Mouse (Mus musculus): ENCODE measurements around the gene Tsku.

GRCm38 (mm10) chr7:98328311-98328710 lies 32.8 kb downstream of the Tsku start:
- TF ChIP-seq CTCF (conservative IDR thresholded peaks at IDR 0.05; ENCODE audit: insufficient read depth, insufficient read length, low read depth, low read length) (no peak), POLR2A (IDR thresholded peaks at IDR 0.05; ENCODE audit: low read depth, low read length) (no peak)
